Mouse (Mus musculus) liver, embryonic 14.5 days (tissue): Measurements from ENCODE around the gene Trim71.

Experiments used
- CTCF ChIP-seq: IDR thresholded peaks from 2 replicates; pipeline ENCODE4 v1.5.1; 2016; ENCODE audit warnings: antibody characterized with exemption, low read depth, control low read depth
- EP300 ChIP-seq: IDR thresholded peaks from 2 replicates; pipeline ENCODE4 v1.6.1; 2016; ENCODE audit warnings: antibody characterized with exemption, low read depth

DNA sequence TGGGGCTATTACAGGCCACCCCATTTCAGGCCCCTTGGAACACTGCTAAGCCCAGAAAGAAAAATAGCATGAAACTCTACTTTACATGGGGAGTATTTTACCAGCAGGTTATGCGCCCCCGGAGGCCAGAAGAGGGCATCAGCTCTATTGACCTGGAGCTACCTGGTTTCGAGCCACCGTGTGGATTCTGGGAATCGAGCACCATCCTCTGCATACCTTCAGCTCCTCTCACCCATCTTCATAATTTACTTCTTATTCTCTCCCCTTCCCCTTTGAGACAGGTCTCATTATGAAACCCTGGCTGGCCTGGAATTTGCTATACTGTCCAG is 20.8 kb upstream of the Trim71 start:
- TF ChIP-seq CTCF (peak; percentile 39), EP300 (no peak)
